Mouse (Mus musculus): Measurements from ENCODE around the gene Rfc5. TPM values are rescaled to one million over a fixed set of nuclear protein-coding genes. Genes with fewer than 3 reads are reported as not detected.
"Not testable (repeated sequence)": the region's sequence is repeated elsewhere in the genome, so short reads cannot be mapped to it uniquely, and the experiment has no call there.

The Rfc5 gene
- total and polyA plus RNA-seq, 3 experiments, result 44.9 to 145 (median 68.1) TPM

DNA sequence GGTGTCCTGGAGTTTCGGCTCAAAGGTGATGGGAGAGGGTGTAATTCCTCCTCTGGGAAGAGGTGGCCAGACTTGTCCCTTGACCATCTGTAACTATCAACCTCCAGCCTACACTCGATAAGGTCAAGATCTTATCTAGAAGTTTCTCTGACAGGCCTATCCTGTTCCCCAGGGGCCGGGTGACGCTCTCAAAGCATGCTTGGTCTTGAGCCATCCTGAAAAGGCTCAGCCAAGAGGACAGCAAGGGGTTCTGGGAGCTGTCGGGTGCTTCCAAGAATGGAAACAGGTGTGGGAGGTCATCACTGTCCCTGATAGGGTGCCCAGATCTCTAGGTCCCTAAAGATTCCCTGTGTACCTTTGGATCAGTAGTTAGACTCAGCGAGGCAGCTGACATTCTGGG is 20.5 kb upstream of the Rfc5 start:
- H3K4me3 ChIP-seq (ENCODE audit: low read depth, low read length), result no peak overlapping the region
- DNase-seq (ENCODE audit: low spot score) (no peak), ATAC-seq (ENCODE audit: extremely low read depth, insufficient number of reproducible peaks, low FRiP score, poor library complexity, severe bottlenecking) (no peak)
- H3K9me3 ChIP-seq (replicated peaks), result peaks cover 9% of the 10 kb centered on the region
- TF ChIP-seq TAL1 (conservative IDR thresholded peaks at IDR 0.05; ENCODE audit: low read depth, low read length) (no peak), CTCF (IDR thresholded peaks at IDR 0.05; ENCODE audit: low read depth, low read length) (no peak), GATA2 (IDR thresholded peaks at IDR 0.05; ENCODE audit: borderline replicate concordance, low read depth, low read length) (no peak), POLR2AphosphoS5 (IDR thresholded peaks at IDR 0.05; ENCODE audit: insufficient replicate concordance, low read depth, low read length) (no peak), GATA1 (IDR thresholded peaks at IDR 0.05; ENCODE audit: borderline replicate concordance, low read length) (no peak)
- no peaks in the 10 kb centered on the region for H3K27me3 ChIP-seq (ENCODE audit: insufficient read depth, low read length)
- no peaks in the 10 kb centered on the region for H3K36me3 ChIP-seq (replicated peaks)
- H3K4me1 ChIP-seq (ENCODE audit: insufficient read depth, low read depth, low read length), result no peaks in the 10 kb centered on the region

DNA sequence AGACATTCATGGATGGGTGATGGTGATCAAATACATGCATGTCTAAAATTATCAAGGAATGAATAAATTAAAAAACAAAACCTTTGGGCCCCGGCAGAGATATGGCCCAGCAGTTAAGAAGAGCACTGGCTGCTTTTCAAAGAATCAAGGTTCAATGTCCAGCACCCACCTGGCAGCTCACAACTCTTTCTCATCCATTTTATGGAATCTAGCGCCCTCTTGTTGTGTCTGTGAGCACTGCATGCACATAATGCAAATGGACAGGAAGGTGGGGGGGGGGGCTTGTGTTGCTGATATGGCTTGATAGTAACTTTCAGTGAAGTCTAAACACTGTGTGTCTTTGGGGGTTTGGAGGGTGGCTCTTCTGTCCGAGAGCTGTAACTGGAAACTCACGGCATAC is 19.4 kb upstream of the Rfc5 start:
- DNase-seq (ENCODE audit: low spot score) (no peak), ATAC-seq (ENCODE audit: extremely low read depth, insufficient number of reproducible peaks, low FRiP score, poor library complexity, severe bottlenecking) (no peak)
- TF ChIP-seq POLR2AphosphoS5 (IDR thresholded peaks at IDR 0.05; ENCODE audit: insufficient replicate concordance, low read depth, low read length) (no peak), CTCF (IDR thresholded peaks at IDR 0.05; ENCODE audit: low read depth, low read length) (0 out of 2 replicates have a peak, but pooled peaks have one; percentile 6)
- H3K4me3 ChIP-seq (ENCODE audit: low read depth, low read length), result no peak overlapping the region
- no peaks in the 10 kb centered on the region for H3K4me1 ChIP-seq (ENCODE audit: insufficient read depth, low read depth, low read length)
- peaks cover under 1% of the 10 kb centered on the region; the same call in 1 of the 2 replicates for H3K9me3 ChIP-seq (replicated peaks)
- H3K36me3 ChIP-seq (replicated peaks), result no peaks in the 10 kb centered on the region
- no peaks in the 10 kb centered on the region for H3K27me3 ChIP-seq (ENCODE audit: insufficient read depth, low read length)

DNA sequence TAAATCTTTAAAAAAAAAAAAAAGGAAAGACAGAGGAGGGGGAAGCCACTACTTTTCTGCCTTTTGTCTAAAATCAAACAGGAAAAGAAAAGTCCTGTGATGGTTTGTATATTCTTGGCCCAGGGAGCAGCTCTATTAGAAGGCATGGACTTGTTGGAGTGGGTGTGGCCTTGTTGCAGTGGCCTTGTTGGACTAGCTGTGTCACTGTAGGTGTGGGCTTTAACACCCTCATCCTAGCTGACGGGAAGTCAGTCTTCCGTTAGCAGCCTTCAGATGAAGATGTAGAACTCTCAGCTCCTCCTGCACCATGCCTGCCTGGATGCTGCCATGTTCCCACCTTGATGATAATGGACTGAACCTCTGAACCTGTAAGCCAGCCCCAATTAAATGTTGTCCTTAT is 15.8 kb upstream of the Rfc5 start:
- not testable (repeated sequence) for H3K27me3 ChIP-seq (ENCODE audit: insufficient read depth, low read length); H3K4me3 ChIP-seq (ENCODE audit: low read depth, low read length); H3K9me3 ChIP-seq (replicated peaks); ATAC-seq (ENCODE audit: extremely low read depth, insufficient number of reproducible peaks, low FRiP score, poor library complexity, severe bottlenecking); H3K4me1 ChIP-seq (ENCODE audit: insufficient read depth, low read depth, low read length); H3K36me3 ChIP-seq (replicated peaks); DNase-seq (ENCODE audit: low spot score)

DNA sequence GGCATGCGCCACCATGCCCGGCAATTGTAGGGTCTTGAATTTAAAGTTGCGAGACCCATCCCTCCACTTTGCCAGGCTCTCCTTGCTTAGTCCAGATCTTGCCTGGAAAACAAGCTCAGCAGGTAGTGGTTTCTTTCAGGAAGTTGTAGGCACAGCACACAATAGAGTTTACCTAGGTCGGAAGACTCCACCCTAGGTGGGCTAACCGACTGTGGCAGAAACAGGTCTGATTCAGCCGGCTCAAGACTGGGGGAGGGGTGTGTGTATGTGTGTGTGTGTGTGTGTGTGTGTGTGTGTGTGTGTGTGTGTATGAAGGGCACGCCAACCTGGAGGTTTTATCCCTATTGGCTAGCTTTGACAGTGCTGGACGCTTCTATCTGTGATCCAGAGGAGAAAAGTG is 14.8 kb upstream of the Rfc5 start:
- Histone ChIP-seq H3K4me3 (ENCODE audit: low read depth, low read length) (no peak overlapping the region), H3K9me3 (replicated peaks) (no peaks in the 10 kb centered on the region), H3K27me3 (ENCODE audit: insufficient read depth, low read length) (no peaks in the 10 kb centered on the region), H3K4me1 (ENCODE audit: insufficient read depth, low read depth, low read length) (no peaks in the 10 kb centered on the region), H3K36me3 (replicated peaks) (no peaks in the 10 kb centered on the region)
- ATAC-seq (ENCODE audit: extremely low read depth, insufficient number of reproducible peaks, low FRiP score, poor library complexity, severe bottlenecking) (no peak), DNase-seq (ENCODE audit: low spot score) (no peak)
- no peak for TF ChIP-seq POLR2AphosphoS5 (IDR thresholded peaks at IDR 0.05; ENCODE audit: insufficient replicate concordance, low read depth, low read length)
- no peak for TF ChIP-seq TAL1 (conservative IDR thresholded peaks at IDR 0.05; ENCODE audit: low read depth, low read length)
- no peak for TF ChIP-seq GATA2 (IDR thresholded peaks at IDR 0.05; ENCODE audit: borderline replicate concordance, low read depth, low read length)
- TF ChIP-seq CTCF (IDR thresholded peaks at IDR 0.05; ENCODE audit: low read depth, low read length), result no peak
- TF ChIP-seq GATA1 (IDR thresholded peaks at IDR 0.05; ENCODE audit: borderline replicate concordance, low read length), result no peak

DNA sequence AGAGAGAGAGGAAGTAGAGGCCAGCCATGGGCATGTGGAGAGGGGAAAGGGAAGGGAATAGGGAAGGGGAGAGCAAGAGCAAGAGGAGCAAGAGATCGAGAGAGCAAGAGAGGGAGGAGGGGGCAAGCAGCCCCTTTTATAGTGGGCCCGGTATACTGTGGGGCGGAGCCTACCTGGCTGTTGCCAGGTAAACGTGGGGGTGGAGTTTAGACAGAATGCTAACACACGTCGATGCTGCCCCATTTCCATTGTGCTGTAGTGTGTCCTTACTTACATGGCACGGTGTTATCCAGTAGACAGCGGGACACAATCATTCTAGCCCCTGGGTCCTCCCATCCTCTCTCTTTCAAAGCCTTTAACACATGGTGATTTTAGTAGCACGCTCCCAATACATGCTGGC is 10.4 kb upstream of the Rfc5 start:
- no peaks in the 10 kb centered on the region for H3K36me3 ChIP-seq (replicated peaks)
- H3K4me3 ChIP-seq (ENCODE audit: low read depth, low read length), result no peak overlapping the region
- no peak for ATAC-seq (ENCODE audit: extremely low read depth, insufficient number of reproducible peaks, low FRiP score, poor library complexity, severe bottlenecking)
- TF ChIP-seq CTCF (IDR thresholded peaks at IDR 0.05; ENCODE audit: low read depth, low read length) (no peak), TAL1 (conservative IDR thresholded peaks at IDR 0.05; ENCODE audit: low read depth, low read length) (no peak), GATA1 (IDR thresholded peaks at IDR 0.05; ENCODE audit: borderline replicate concordance, low read length) (no peak), POLR2AphosphoS5 (IDR thresholded peaks at IDR 0.05; ENCODE audit: insufficient replicate concordance, low read depth, low read length) (no peak), GATA2 (IDR thresholded peaks at IDR 0.05; ENCODE audit: borderline replicate concordance, low read depth, low read length) (no peak)
- H3K27me3 ChIP-seq (ENCODE audit: insufficient read depth, low read length), result no peaks in the 10 kb centered on the region
- no peak for DNase-seq (ENCODE audit: low spot score)
- H3K4me1 ChIP-seq (ENCODE audit: insufficient read depth, low read depth, low read length), result no peaks in the 10 kb centered on the region
- H3K9me3 ChIP-seq (replicated peaks), result no peaks in the 10 kb centered on the region

DNA sequence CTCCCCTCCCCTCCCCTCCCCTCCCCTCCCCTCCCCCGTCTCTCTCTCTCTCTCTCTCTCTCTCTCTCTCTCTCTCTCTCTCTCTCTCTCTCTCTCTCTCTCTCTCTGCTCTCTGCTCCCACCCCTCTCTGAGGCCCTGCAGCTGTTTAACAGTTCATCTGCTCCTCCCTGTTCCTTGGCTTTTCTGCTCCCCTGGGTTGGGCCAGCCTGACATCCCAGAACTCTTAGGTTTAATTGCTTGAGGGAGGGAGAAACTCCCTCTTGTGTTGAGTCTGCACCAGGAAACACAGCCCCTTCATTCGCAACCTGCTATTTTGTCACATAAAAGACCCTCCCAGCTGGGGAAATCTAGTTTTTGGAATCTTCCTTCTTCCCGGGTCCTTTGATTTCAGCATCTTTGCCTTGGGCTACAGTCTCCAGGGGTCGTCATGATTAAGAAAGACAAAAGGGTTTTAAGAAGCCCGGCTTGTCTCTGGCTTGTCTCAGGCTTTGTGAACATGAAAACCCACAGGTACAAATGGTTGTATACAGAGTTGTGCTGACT is 9.2 kb upstream of the Rfc5 start:
- TF ChIP-seq GATA1 (IDR thresholded peaks at IDR 0.05; ENCODE audit: borderline replicate concordance, low read length), result no peak
- TF ChIP-seq TAL1 (conservative IDR thresholded peaks at IDR 0.05; ENCODE audit: low read depth, low read length), result no peak
- TF ChIP-seq CTCF (IDR thresholded peaks at IDR 0.05; ENCODE audit: low read depth, low read length), result no peak
- TF ChIP-seq POLR2AphosphoS5 (IDR thresholded peaks at IDR 0.05; ENCODE audit: insufficient replicate concordance, low read depth, low read length), result no peak
- TF ChIP-seq GATA2 (IDR thresholded peaks at IDR 0.05; ENCODE audit: borderline replicate concordance, low read depth, low read length), result no peak
- peaks cover 5% of the 10 kb centered on the region for H3K9me3 ChIP-seq (replicated peaks)
- H3K4me1 ChIP-seq (ENCODE audit: insufficient read depth, low read depth, low read length), result no peaks in the 10 kb centered on the region
- ATAC-seq (ENCODE audit: extremely low read depth, insufficient number of reproducible peaks, low FRiP score, poor library complexity, severe bottlenecking) (no peak), DNase-seq (ENCODE audit: low spot score) (no peak)
- H3K27me3 ChIP-seq (ENCODE audit: insufficient read depth, low read length), result no peaks in the 10 kb centered on the region
- H3K4me3 ChIP-seq (ENCODE audit: low read depth, low read length), result no peak overlapping the region
- H3K36me3 ChIP-seq (replicated peaks), result no peaks in the 10 kb centered on the region

DNA sequence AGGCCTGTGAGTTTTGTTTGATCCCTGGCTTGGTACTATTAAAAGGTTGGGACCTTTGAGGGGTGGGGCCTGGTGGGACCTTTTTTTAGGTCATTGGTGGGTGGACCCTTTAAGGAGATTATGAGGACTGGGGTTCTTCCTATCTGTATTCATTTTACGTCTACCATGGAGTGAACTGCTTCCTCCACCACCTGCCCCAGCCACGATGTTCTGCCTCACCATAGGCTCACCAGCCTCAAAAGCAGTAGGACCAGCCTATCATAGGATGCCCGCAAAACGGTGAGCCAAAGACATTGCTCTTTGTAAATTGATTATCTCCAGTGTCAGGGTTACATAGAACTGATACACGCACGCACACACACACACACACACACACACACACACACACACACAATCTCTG is 8.5 kb upstream of the Rfc5 start:
- Histone ChIP-seq H3K36me3 (replicated peaks) (no peaks in the 10 kb centered on the region), H3K9me3 (replicated peaks) (peaks cover 13% of the 10 kb centered on the region), H3K4me3 (ENCODE audit: low read depth, low read length) (no peak overlapping the region), H3K4me1 (ENCODE audit: insufficient read depth, low read depth, low read length) (no peaks in the 10 kb centered on the region), H3K27me3 (ENCODE audit: insufficient read depth, low read length) (no peaks in the 10 kb centered on the region)
- DNase-seq (ENCODE audit: low spot score), result no peak
- no peak for ATAC-seq (ENCODE audit: extremely low read depth, insufficient number of reproducible peaks, low FRiP score, poor library complexity, severe bottlenecking)
- TF ChIP-seq GATA1 (IDR thresholded peaks at IDR 0.05; ENCODE audit: borderline replicate concordance, low read length) (no peak), CTCF (IDR thresholded peaks at IDR 0.05; ENCODE audit: low read depth, low read length) (no peak), POLR2AphosphoS5 (IDR thresholded peaks at IDR 0.05; ENCODE audit: insufficient replicate concordance, low read depth, low read length) (no peak), TAL1 (conservative IDR thresholded peaks at IDR 0.05; ENCODE audit: low read depth, low read length) (no peak), GATA2 (IDR thresholded peaks at IDR 0.05; ENCODE audit: borderline replicate concordance, low read depth, low read length) (no peak)

All from G1E (cell line).